Comparison of ENCODE assay signal across 10 mouse cellular contexts in the genomic region with DNA sequence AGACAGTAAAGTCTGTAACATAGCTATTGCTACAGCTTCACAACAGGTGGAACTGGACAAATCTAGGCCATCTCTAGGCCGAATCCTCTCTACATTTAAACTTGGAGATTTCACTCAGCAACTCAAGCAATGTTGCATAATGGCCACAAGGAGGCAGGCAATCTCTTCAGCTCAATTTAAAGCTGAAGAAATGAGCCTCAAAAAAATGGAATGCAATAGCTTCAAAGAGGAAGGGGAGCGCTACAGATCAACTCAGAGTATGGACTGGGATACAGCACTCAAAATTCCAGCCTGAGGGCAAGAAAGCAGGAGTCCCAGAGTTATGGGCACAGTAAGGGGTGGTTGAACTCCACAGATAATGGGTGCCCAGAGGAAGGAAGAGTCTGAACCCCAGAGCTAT. TPM values are rescaled to one million over a fixed set of nuclear protein-coding genes. Genes with fewer than 3 reads are reported as not detected.
DNase-seq lines count a peak whose midpoint lies in the region; ATAC-seq and TF ChIP-seq lines count a peak whose summit lies in the region.
"Had no signal": no experiment of that assay in that cellular context is flagged by ENCODE, and none has a peak within 500 bp of the region (broad histone marks: within the 10 kb centered on the region; RNA-seq: fewer than 3 reads in every experiment).

No protein-coding gene starts in this region.

- no peak for ATAC-seq in forebrain, embryonic 14.5 days
- ATAC-seq in forebrain, embryonic 12.5 days (ENCODE audit: low FRiP score), result no peak
- ATAC-seq in heart, embryonic 12.5 days (ENCODE audit: insufficient number of reproducible peaks, low FRiP score), result no peak

- WGBS in forebrain, embryonic 14.5 days, result 32% methylated on average over 2 of the region's 2 CpGs
- 45% methylated on average over 2 of the region's 2 CpGs for WGBS in forebrain, embryonic 12.5 days
- WGBS in spleen, adult 2 months, result 44% methylated on average over 2 of the region's 2 CpGs
- WGBS in heart, embryonic 12.5 days, result 46% methylated on average over 2 of the region's 2 CpGs

- H3K4me1 ChIP-seq in forebrain, embryonic 14.5 days (ENCODE audit: control insufficient read depth, insufficient read depth, low read length), result no peaks in the 10 kb centered on the region
- peaks cover 5% of the 10 kb centered on the region; the same call in 1 of the 2 replicates for H3K4me1 ChIP-seq in forebrain, embryonic 12.5 days
- H3K4me1 ChIP-seq in spleen, adult 2 months (ENCODE audit: control insufficient read depth, insufficient read depth, insufficient read length), result peaks cover 4% of the 10 kb centered on the region; the same call in 1 of the 2 replicates
- H3K4me1 ChIP-seq in heart, embryonic 12.5 days (replicated peaks), result 0 out of 2 replicates have a peak, but pooled peaks cover 9% of the 10 kb centered on the region

- no peak for TF ChIP-seq POLR2A in spleen, adult 2 months (IDR thresholded peaks at IDR 0.05; ENCODE audit: low read depth, low read length)

- no peaks in the 10 kb centered on the region for H3K27me3 ChIP-seq in forebrain, embryonic 14.5 days (replicated peaks; ENCODE audit: control insufficient read depth, insufficient read depth, low read length)
- H3K27me3 ChIP-seq in forebrain, embryonic 12.5 days, result no peaks in the 10 kb centered on the region
- no peaks in the 10 kb centered on the region for H3K27me3 ChIP-seq in spleen, adult 2 months (ENCODE audit: control insufficient read depth, insufficient read depth, low read length)
- no peaks in the 10 kb centered on the region for H3K27me3 ChIP-seq in splenic B cell, adult 2 months (ENCODE audit: control insufficient read depth, insufficient read depth, low read length, poor library complexity, severe bottlenecking)
- no peaks in the 10 kb centered on the region for H3K27me3 ChIP-seq in heart, embryonic 12.5 days (replicated peaks)

- peak; percentile 18; the same call in 1 of the 2 replicates for TF ChIP-seq CTCF in spleen, adult 2 months (IDR thresholded peaks at IDR 0.05; ENCODE audit: extremely low read depth, insufficient read depth, insufficient read length, insufficient replicate concordance)

- H3K4me3 ChIP-seq in forebrain, embryonic 14.5 days (ENCODE audit: low read depth, low read length), result no peak overlapping the region
- no peak overlapping the region for H3K4me3 ChIP-seq in forebrain, embryonic 12.5 days (replicated peaks)
- no peak overlapping the region for H3K4me3 ChIP-seq in spleen, adult 2 months (ENCODE audit: extremely low read depth, insufficient read depth, insufficient read length)
- H3K4me3 ChIP-seq in heart, embryonic 12.5 days, result no peak overlapping the region

- H3K9ac ChIP-seq in forebrain, embryonic 14.5 days (ENCODE audit: low read length), result no peak overlapping the region
- H3K9ac ChIP-seq in forebrain, embryonic 12.5 days, result no peak overlapping the region
- H3K9ac ChIP-seq in heart, embryonic 12.5 days, result no peak overlapping the region

- no peak overlapping the region for H3K27ac ChIP-seq in forebrain, embryonic 14.5 days (ENCODE audit: low read depth, low read length)
- H3K27ac ChIP-seq in forebrain, embryonic 12.5 days, result no peak overlapping the region
- H3K27ac ChIP-seq in spleen, adult 2 months (ENCODE audit: insufficient read depth, low read length), result no peak overlapping the region
- H3K27ac ChIP-seq in heart, embryonic 12.5 days (ENCODE audit: poor library complexity, severe bottlenecking), result no peak overlapping the region

- no peaks in the 10 kb centered on the region for H3K9me3 ChIP-seq in forebrain, embryonic 14.5 days (replicated peaks; ENCODE audit: control insufficient read depth, low read length)
- no peaks in the 10 kb centered on the region for H3K9me3 ChIP-seq in forebrain, embryonic 12.5 days
- H3K9me3 ChIP-seq in heart, embryonic 12.5 days (replicated peaks), result no peaks in the 10 kb centered on the region

- no peak overlapping the region for H3K4me2 ChIP-seq in forebrain, embryonic 14.5 days (ENCODE audit: low read length)
- H3K4me2 ChIP-seq in forebrain, embryonic 12.5 days, result no peak overlapping the region
- H3K4me2 ChIP-seq in heart, embryonic 12.5 days, result no peak overlapping the region

- DNase-seq in forebrain, embryonic 14.5 days (ENCODE audit: low spot score), result peak; percentile 83
- DNase-seq in spleen, adult 2 months (ENCODE audit: low read depth in 1 of 2, low spot score in 2 of 2), result no peak
- no peak for DNase-seq in spleen, postnatal 10 days (ENCODE audit: low spot score in 2 of 2)
- peak; percentile 61 for DNase-seq in induced T-regulatory cell, adult 2 months (ENCODE audit: low read depth)
- peak; percentile 66 for DNase-seq in splenic B cell, adult 2 months (ENCODE audit: low read depth, low spot score)
- DNase-seq in urinary bladder, postnatal 4 days (ENCODE audit: low spot score in 2 of 2), result no peak

- no peaks in the 10 kb centered on the region for H3K36me3 ChIP-seq in forebrain, embryonic 14.5 days (ENCODE audit: control insufficient read depth, insufficient read depth, low read length)
- H3K36me3 ChIP-seq in forebrain, embryonic 12.5 days (replicated peaks), result 0 out of 2 replicates have a peak, but pooled peaks cover 5% of the 10 kb centered on the region
- no peaks in the 10 kb centered on the region for H3K36me3 ChIP-seq in spleen, adult 2 months (ENCODE audit: control insufficient read depth, insufficient read depth, low read length)
- no peaks in the 10 kb centered on the region for H3K36me3 ChIP-seq in splenic B cell, adult 2 months (ENCODE audit: control insufficient read depth, insufficient read depth, low read length, poor library complexity, severe bottlenecking)
- 0 out of 2 replicates have a peak, but pooled peaks cover 3% of the 10 kb centered on the region for H3K36me3 ChIP-seq in heart, embryonic 12.5 days

RNA-seq across cellular contexts. Expression of a gene that starts 11.3 kb away (rescaled TPM):
- 54.8 and 56.0 TPM in 2 replicates for polyA plus RNA-seq in forebrain, embryonic 14.5 days (2014; fragmentation: Nextera tagmentation; extraction: Ambion mirVana)
- 58.6 and 59.5 TPM in 2 replicates for polyA plus RNA-seq in forebrain, embryonic 12.5 days (2016; fragmentation: Nextera tagmentation; extraction: Ambion mirVana)
- 16.4 and 18.0 TPM in 2 replicates for polyA plus RNA-seq in spleen, adult 2 months (2012; rRNA removed)
- 71.5 and 74.8 TPM in 2 replicates for polyA plus RNA-seq in heart, embryonic 12.5 days (2016; fragmentation: Nextera tagmentation; extraction: Ambion mirVana)

RNA-seq across cellular contexts. Expression of a gene that starts 11.5 kb away (rescaled TPM):
- 18.1 and 18.2 TPM in 2 replicates for polyA plus RNA-seq in forebrain, embryonic 14.5 days (2014; fragmentation: Nextera tagmentation; extraction: Ambion mirVana)
- 61.4 and 63.1 TPM in 2 replicates for polyA plus RNA-seq in forebrain, embryonic 12.5 days (2016; fragmentation: Nextera tagmentation; extraction: Ambion mirVana)
- polyA plus RNA-seq in spleen, adult 2 months (2012; rRNA removed), result 2.6 and 2.7 TPM in 2 replicates
- polyA plus RNA-seq in heart, embryonic 12.5 days (2016; fragmentation: Nextera tagmentation; extraction: Ambion mirVana), result 25.1 and 25.9 TPM in 2 replicates

RNA-seq across cellular contexts. Expression of a gene that starts 16.1 kb away (rescaled TPM):
- 1.5 and 1.9 TPM in 2 replicates for polyA plus RNA-seq in forebrain, embryonic 14.5 days (2014; fragmentation: Nextera tagmentation; extraction: Ambion mirVana)
- 2.0 and 2.2 TPM in 2 replicates for polyA plus RNA-seq in forebrain, embryonic 12.5 days (2016; fragmentation: Nextera tagmentation; extraction: Ambion mirVana)
- 0.81 and 1.8 TPM in 2 replicates for polyA plus RNA-seq in spleen, adult 2 months (2012; rRNA removed)
- 2.3 and 2.6 TPM in 2 replicates for polyA plus RNA-seq in heart, embryonic 12.5 days (2016; fragmentation: Nextera tagmentation; extraction: Ambion mirVana)

RNA-seq across cellular contexts. Expression of a gene that starts 32.4 kb away (rescaled TPM):
- not detected in 2 replicates for polyA plus RNA-seq in forebrain, embryonic 14.5 days (2014; fragmentation: Nextera tagmentation; extraction: Ambion mirVana)
- polyA plus RNA-seq in forebrain, embryonic 12.5 days (2016; fragmentation: Nextera tagmentation; extraction: Ambion mirVana), result 0.22 TPM in 1 of 2 replicates, not detected in the other
- 0.04 TPM in 1 of 2 replicates, not detected in the other for polyA plus RNA-seq in spleen, adult 2 months (2012; rRNA removed)
- polyA plus RNA-seq in heart, embryonic 12.5 days (2016; fragmentation: Nextera tagmentation; extraction: Ambion mirVana), result not detected in 2 replicates

RNA-seq across cellular contexts. Expression of a gene that starts 38.2 kb away (rescaled TPM):
- polyA plus RNA-seq in forebrain, embryonic 14.5 days (2014; fragmentation: Nextera tagmentation; extraction: Ambion mirVana), result not detected in 2 replicates
- polyA plus RNA-seq in forebrain, embryonic 12.5 days (2016; fragmentation: Nextera tagmentation; extraction: Ambion mirVana), result not detected in 2 replicates
- not detected in 2 replicates for polyA plus RNA-seq in spleen, adult 2 months (2012; rRNA removed)
- polyA plus RNA-seq in heart, embryonic 12.5 days (2016; fragmentation: Nextera tagmentation; extraction: Ambion mirVana), result not detected in 2 replicates
- polyA plus RNA-seq: frontal cortex, adult 2 months; liver, embryonic 16.5 days had no signal

Comparison
In these comparisons a context has a peak if more than half of its experiments do, and no peak if none do; other contexts are left out.
1. DNase-seq: peak in forebrain, embryonic 14.5 days (single experiment), induced T-regulatory cell, adult 2 months (single experiment) and splenic B cell, adult 2 months (single experiment); none in spleen, adult 2 months (0 of 2), spleen, postnatal 10 days (0 of 2) and urinary bladder, postnatal 4 days (0 of 2).